Mouse (Mus musculus) embryonic stem cell, embryonic (primary cell): ENCODE measurements around the gene Cnga4.

Experiments used
- CTCF ChIA-PET, 4 experiments: fragments of 300-600 bp in 2 of 4; fragments of 350-600 bp in 2 of 4; sonication (Branson Sonifier 250); formaldehyde crosslinking; loops; one replicate each; lab custom pipeline; 2022; ENCODE audit warnings: inconsistent platforms in 2 of 4; lab: Charles Lee
- POLR2A ChIA-PET, 4 experiments: fragments of 300-600 bp in 2 of 4; fragments of 350-600 bp in 2 of 4; sonication (Branson Sonifier 250); formaldehyde crosslinking; loops; one replicate each; lab custom pipeline; 2022; ENCODE audit warnings: antibody characterized with exemption in 4 of 4, inconsistent platforms in 1 of 4; lab: Charles Lee

The Cnga4 gene

GRCm38 (mm10) chr7:105399935-105400624 is 4.3 kb upstream of the Cnga4 start, which contains the start of gene Fam160a2:
Fam160a2 (minus strand) TSS chr7:105400054.
- CTCF ChIA-PET = interaction anchor here (0.5 to 2.2 kb wide), 12 partner anchors 9 to 1809 kb away, joined by 3 to 18 read pairs (median 4); partner anchors contain the start of genes Cckbr (in 1 of the 4) and Dnhd1 (in 1 of the 4)
- POLR2A ChIA-PET = interaction anchor here (0.5 to 3.4 kb wide), 60 partner anchors 9 to 1971 kb away, joined by 3 to 22 read pairs (median 4); partner anchors contain the start of genes Cckbr (in 3 of the 4), Tpp1 (in 3 of the 4), Arfip2 (in 2 of the 4) and Gm45799 (in 2 of the 4)

GRCm38 (mm10) chr7:105406322-105406721 is 2.0 kb downstream of the Cnga4 start:
- POLR2A ChIA-PET = interaction anchor here in 3 of 4 experiments (0.6 to 1.7 kb wide), 4 partner anchors 14 to 332 kb away, joined by 4 to 10 read pairs (median 6); partner anchors contain the start of gene Cckbr (in 2 of the 3)

GRCm38 (mm10) chr7:105411874-105412632 is 7.7 kb downstream of the Cnga4 start:
- POLR2A ChIA-PET = interaction anchor here in 3 of 4 experiments (0.8 to 1.5 kb wide), 4 partner anchors 12 to 66 kb away, joined by 3 to 10 read pairs (median 4); partner anchors contain the start of genes Cckbr (in 1 of the 3) and Fam160a2 (in 1 of the 3)

More at GRCm38 (mm10) chr7:105406322-105406721, 2.0 kb downstream of the Cnga4 start:
- CTCF ChIA-PET = interaction anchor here in 2 of 4 experiments (1.0 kb wide), 2 partner anchors 72 kb away, joined by 3 read pairs; no protein-coding TSS in a partner anchor

GRCm38 (mm10) chr7:105414385-105414784 is 10.0 kb downstream of the Cnga4 start:
- ChIA-PET CTCF (interaction anchor here in 1 of 4 experiments (1.8 kb wide), 1 partner anchor 12 kb away, joined by 3 read pairs; no protein-coding TSS in a partner anchor), POLR2A (interaction anchor here in 2 of 4 experiments (0.7 to 2.9 kb wide), 2 partner anchors 11 to 14 kb away, joined by 3 to 9 read pairs; partner anchors contain the start of genes Cckbr (in 1 of the 2) and Fam160a2 (in 1 of the 2))

More at GRCm38 (mm10) chr7:105411874-105412632, 7.7 kb downstream of the Cnga4 start:
- CTCF ChIA-PET = interaction anchor here (0.5 to 2.3 kb wide), 43 partner anchors 8 to 488 kb away, joined by 3 to 20 read pairs (median 4); partner anchors contain the start of genes Fam160a2 (in 4 of the 4), Cckbr (in 2 of the 4), Cnga4 (in 1 of the 4) and Mrpl17 (in 1 of the 4)

GRCm38 (mm10) chr7:105416529-105416928 is 12.2 kb downstream of the Cnga4 start:
- POLR2A ChIA-PET = interaction anchor here in 2 of 4 experiments (1.8 to 2.9 kb wide), 2 partner anchors 10 to 16 kb away, joined by 8 to 9 read pairs; partner anchors contain the start of genes Cckbr (in 1 of the 2) and Fam160a2 (in 1 of the 2)
- CTCF ChIA-PET = no interaction called here

GRCm38 (mm10) chr7:105418106-105418505 is 13.7 kb downstream of the Cnga4 start:
- POLR2A ChIA-PET = interaction anchor here in 3 of 4 experiments (0.6 to 1.8 kb wide), 4 partner anchors 8 to 26 kb away, joined by 3 to 8 read pairs (median 4); partner anchors contain the start of genes Cckbr (in 1 of the 3) and Fam160a2 (in 1 of the 3)
- CTCF ChIA-PET = interaction anchor here in 1 of 4 experiments (0.6 kb wide), 1 partner anchor 17 kb away, joined by 3 read pairs; no protein-coding TSS in a partner anchor

GRCm38 (mm10) chr7:105420903-105421302 is 16.5 kb downstream of the Cnga4 start:
- ChIA-PET POLR2A (no interaction called here), CTCF (interaction anchor here in 2 of 4 experiments (1.1 to 1.4 kb wide), 2 partner anchors 9 kb away, joined by 3 to 6 read pairs; no protein-coding TSS in a partner anchor)

GRCm38 (mm10) chr7:105424368-105424767 is 20.0 kb downstream of the Cnga4 start:
- CTCF ChIA-PET = interaction anchor here in 1 of 4 experiments (0.6 kb wide), 1 partner anchor 13 kb away, joined by 3 read pairs; no protein-coding TSS in a partner anchor
- POLR2A ChIA-PET = interaction anchor here in 2 of 4 experiments (0.6 to 3.2 kb wide), 5 partner anchors 10 to 326 kb away, joined by 3 to 22 read pairs (median 3); partner anchors contain the start of gene Fam160a2 (in 1 of the 2)

- ChIA-PET CTCF (interaction anchor here (0.6 to 1.8 kb wide), 13 partner anchors 9 to 52 kb away, joined by 3 to 11 read pairs (median 3); no protein-coding TSS in a partner anchor), POLR2A (interaction anchor here (0.7 to 3.2 kb wide), 20 partner anchors 8 to 129 kb away, joined by 3 to 22 read pairs (median 4); partner anchors contain the start of genes Fam160a2 (in 3 of the 4) and Smpd1 (in 1 of the 4))
Measured at GRCm38 (mm10) chr7:105425424-105426043, 21.2 kb downstream of the Cnga4 start, which contains the start of gene Cckbr. Cckbr (plus strand) TSS chr7:105425731.

GRCm38 (mm10) chr7:105426051-105426450 is 21.7 kb downstream of the Cnga4 start:
- CTCF ChIA-PET = interaction anchor here in 3 of 4 experiments (0.6 to 1.8 kb wide), 10 partner anchors 8 to 32 kb away, joined by 3 to 11 read pairs (median 4); no protein-coding TSS in a partner anchor
- POLR2A ChIA-PET = interaction anchor here (0.7 to 3.2 kb wide), 17 partner anchors 9 to 128 kb away, joined by 3 to 22 read pairs (median 4); partner anchors contain the start of genes Fam160a2 (in 3 of the 4) and Smpd1 (in 1 of the 4)

- ChIA-PET POLR2A (no interaction called here), CTCF (interaction anchor here in 1 of 4 experiments (0.7 kb wide), 1 partner anchor 20 kb away, joined by 3 read pairs; no protein-coding TSS in a partner anchor)
Measured at GRCm38 (mm10) chr7:105432058-105432457, 27.7 kb downstream of the Cnga4 start.

GRCm38 (mm10) chr7:105433859-105434258 is 29.5 kb downstream of the Cnga4 start:
- CTCF ChIA-PET = interaction anchor here in 2 of 4 experiments (0.6 to 2.3 kb wide), 6 partner anchors 8 to 180 kb away, joined by 3 to 7 read pairs (median 4); partner anchors contain the start of gene Cckbr (in 1 of the 2)

GRCm38 (mm10) chr7:105434798-105435197 is 30.4 kb downstream of the Cnga4 start:
- ChIA-PET POLR2A (interaction anchor here in 3 of 4 experiments (0.6 to 1.8 kb wide), 5 partner anchors 9 to 33 kb away, joined by 3 to 7 read pairs (median 3); partner anchors contain the start of gene Cckbr (in 2 of the 3)), CTCF (interaction anchor here in 3 of 4 experiments (0.8 to 2.3 kb wide), 5 partner anchors 9 to 43 kb away, joined by 3 to 7 read pairs (median 5); partner anchors contain the start of gene Cckbr (in 3 of the 3))

More at GRCm38 (mm10) chr7:105433859-105434258, 29.5 kb downstream of the Cnga4 start:
- POLR2A ChIA-PET = interaction anchor here in 3 of 4 experiments (0.6 to 1.8 kb wide), 4 partner anchors 8 to 132 kb away, joined by 3 to 6 read pairs (median 4); partner anchors contain the start of genes Cckbr (in 1 of the 3) and Fam160a2 (in 1 of the 3)

GRCm38 (mm10) chr7:105437979-105438772 is 33.8 kb downstream of the Cnga4 start:
- CTCF ChIA-PET = interaction anchor here in 1 of 4 experiments (1.5 kb wide), 1 partner anchor 12 kb away, joined by 4 read pairs; the partner anchor contains the start of gene Cckbr
- POLR2A ChIA-PET = interaction anchor here in 2 of 4 experiments (0.5 to 1.2 kb wide), 3 partner anchors 22 to 212 kb away, joined by 4 to 7 read pairs (median 5); partner anchors contain the start of gene Fam160a2 (in 1 of the 2)

- CTCF ChIA-PET = interaction anchor here in 1 of 4 experiments (0.7 kb wide), 1 partner anchor 30 kb away, joined by 6 read pairs; no protein-coding TSS in a partner anchor
Measured at GRCm38 (mm10) chr7:105441426-105441825, 37.1 kb downstream of the Cnga4 start.

More at GRCm38 (mm10) chr7:105441426-105441825, 37.1 kb downstream of the Cnga4 start:
- POLR2A ChIA-PET = interaction anchor here in 2 of 4 experiments (0.6 to 1.2 kb wide), 3 partner anchors 10 to 18 kb away, joined by 3 to 11 read pairs (median 4); no protein-coding TSS in a partner anchor
